Mouse (Mus musculus) intestine, embryonic 16.5 days (tissue): Measurements from ENCODE around the gene Olfr560. TPM values are rescaled to one million over a fixed set of nuclear protein-coding genes. Genes with fewer than 3 reads are reported as not detected.

Experiments used
- ATAC-seq: fragments of 200-750 bp; cut with Nextera tagmentation; 2 replicates; pipeline ENCODE4 v1.8.0; 2017; ENCODE audit warnings: moderate TSS enrichment, moderate library complexity
- H3K27ac ChIP-seq: fragments of 300-500 bp; sonication (generic); 2 replicates; pipeline ENCODE4 v1.5.1; 2014; ENCODE audit warnings: mild to moderate bottlenecking, low read length
- H3K27me3 ChIP-seq: fragments of 300-500 bp; sonication (generic); replicated peaks from 2 replicates; pipeline ENCODE4 v1.6.1; 2014; ENCODE audit warnings: low read length, control low read depth, mixed read lengths; ENCODE audit not compliant: control insufficient read depth, insufficient read depth
- H3K36me3 ChIP-seq: fragments of 300-500 bp; sonication (generic); 2 replicates; pipeline ENCODE4 v1.6.1; 2014; ENCODE audit warnings: low read length, control low read depth; ENCODE audit not compliant: control insufficient read depth, insufficient read depth
- H3K4me1 ChIP-seq: fragments of 300-500 bp; sonication (generic); 2 replicates; pipeline ENCODE4 v1.6.1; 2014; ENCODE audit warnings: low read length, control low read depth, mixed read lengths; ENCODE audit not compliant: control insufficient read depth, insufficient read depth
- H3K4me2 ChIP-seq: fragments of 300-500 bp; sonication (generic); 2 replicates; pipeline ENCODE4 v1.6.1; 2014; ENCODE audit warnings: low read depth, low read length, control low read depth
- H3K4me3 ChIP-seq: fragments of 300-500 bp; sonication (generic); 2 replicates; pipeline ENCODE4 v1.5.1; 2014; ENCODE audit warnings: mild to moderate bottlenecking, low read length
- H3K9ac ChIP-seq: fragments of 300-500 bp; sonication (generic); 2 replicates; pipeline ENCODE4 v1.6.1; 2014; ENCODE audit warnings: low read depth, low read length
- H3K9me3 ChIP-seq: fragments of 300-500 bp; sonication (generic); 2 replicates; pipeline ENCODE4 v1.6.1; 2016; ENCODE audit warnings: low read length, control low read depth; ENCODE audit not compliant: control insufficient read depth
- WGBS: fragments of 180-500 bp; shearing (Covaris S2); extraction: QIAGEN DNeasy Blood & Tissue Kit; methylation state at CpG from one replicate; pipeline ENCODE4 v1.1.7; 2014; 5-methylcytosine and 5-hydroxymethylcytosine counted together
- polyA plus RNA-seq: library from polyadenylated mRNA; unstranded; fragments of >200 nt; fragmentation: Nextera tagmentation; extraction: Ambion mirVana; gene quantifications from 2 replicates; pipeline ENCODE4 v1.2.1, GENCODE M21; 2015

Olfr560 gene
- not detected in 2 replicates for polyA plus RNA-seq

DNA sequence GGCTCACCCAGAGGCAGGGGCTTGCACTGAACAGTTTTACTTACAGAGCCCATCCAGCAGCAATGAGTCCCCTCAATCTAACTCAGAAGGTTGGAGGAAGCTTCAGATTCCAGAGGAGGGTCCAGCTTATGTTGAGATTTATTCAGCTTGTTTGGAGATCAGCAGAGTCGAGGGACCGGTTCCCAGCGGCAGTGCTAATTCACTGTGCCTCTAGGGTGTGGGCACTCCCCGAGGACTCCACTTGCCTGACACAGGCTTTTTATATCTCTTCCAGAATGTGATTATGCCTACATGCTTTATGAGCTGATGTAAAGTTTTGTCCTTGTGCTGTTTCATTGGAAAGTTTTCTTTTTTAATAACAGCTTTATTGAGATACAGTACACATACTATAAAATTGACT, at the start of gene Olfr560, which contains the start of gene Olfr78:
Gene Olfr560 (minus strand): TSS at position 101 of the 400 bp plus-strand sequence.
Gene Olfr78 (minus strand): TSS at position 206 of the 400 bp plus-strand sequence.
- Histone ChIP-seq H3K4me2 (no peak within 1 kb of the TSS), H3K9ac (no peak within 1 kb of the TSS), H3K4me3 (no peak within 1 kb of the TSS), H3K27me3 (no peaks in the 10 kb centered on the region), H3K36me3 (no peaks in the 10 kb centered on the region), H3K9me3 (no peaks in the 10 kb centered on the region), H3K27ac (no peak within 1 kb of the TSS), H3K4me1 (no peaks in the 10 kb centered on the region)
- WGBS, result 68% methylated on average over 4 of the region's 4 CpGs
- no peak for ATAC-seq

DNA sequence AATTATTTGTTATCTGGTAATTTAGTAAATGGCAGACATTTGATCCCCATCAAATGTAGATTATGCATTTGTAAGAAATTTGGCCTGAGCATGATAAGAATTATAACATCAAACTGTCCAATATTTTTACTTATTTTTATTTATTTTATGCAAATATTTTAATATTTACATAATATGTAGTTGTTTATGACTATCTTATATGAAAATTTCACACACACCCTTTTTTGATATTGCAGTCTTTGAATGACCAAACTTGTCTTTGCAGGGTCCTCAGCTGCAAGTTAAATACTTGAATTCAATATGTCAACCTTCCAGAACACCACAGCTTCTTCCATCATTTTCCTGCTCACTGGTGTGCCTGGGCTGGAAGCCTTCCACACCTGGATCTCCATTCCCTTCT, 44.0 kb upstream of the Olfr560 start, which contains the start of gene Olfr564:
Gene Olfr564 (plus strand): TSS at position 301 of the 400 bp plus-strand sequence.
- no peak within 1 kb of the TSS for H3K4me2 ChIP-seq
- no peak within 1 kb of the TSS for H3K9ac ChIP-seq
- H3K9me3 ChIP-seq, result no peaks in the 10 kb centered on the region
- no peaks in the 10 kb centered on the region for H3K27me3 ChIP-seq
- H3K4me3 ChIP-seq, result no peak within 1 kb of the TSS
- H3K27ac ChIP-seq, result no peak within 1 kb of the TSS
- H3K4me1 ChIP-seq, result no peaks in the 10 kb centered on the region
- H3K36me3 ChIP-seq, result no peaks in the 10 kb centered on the region
- ATAC-seq, result no peak

DNA sequence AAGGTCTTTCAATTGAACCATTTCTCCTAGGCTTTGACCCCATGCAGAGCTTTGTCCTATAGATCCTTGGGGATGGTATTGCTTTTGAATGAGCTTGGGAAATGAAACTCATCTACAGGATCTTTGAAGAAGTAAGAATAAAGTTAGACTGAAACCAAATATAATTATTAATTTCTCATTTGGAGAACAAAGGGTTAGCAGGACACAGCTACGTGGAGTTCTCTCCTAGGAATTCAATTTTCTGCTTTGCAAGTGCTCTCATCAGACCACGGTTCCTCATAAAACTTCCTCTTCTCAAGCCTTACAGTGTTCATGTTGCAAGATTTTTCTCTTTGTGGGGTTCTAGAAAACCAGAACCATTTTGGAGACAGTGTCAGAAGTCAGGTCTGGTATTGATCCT, 11.8 kb upstream of the Olfr560 start, which contains the start of gene Olfr561:
Gene Olfr561 (plus strand): TSS at position 301 of the 400 bp plus-strand sequence.
- Histone ChIP-seq H3K4me2 (no peak within 1 kb of the TSS), H3K4me1 (no peaks in the 10 kb centered on the region)
- 74% methylated on average over 2 of the region's 2 CpGs for WGBS

DNA sequence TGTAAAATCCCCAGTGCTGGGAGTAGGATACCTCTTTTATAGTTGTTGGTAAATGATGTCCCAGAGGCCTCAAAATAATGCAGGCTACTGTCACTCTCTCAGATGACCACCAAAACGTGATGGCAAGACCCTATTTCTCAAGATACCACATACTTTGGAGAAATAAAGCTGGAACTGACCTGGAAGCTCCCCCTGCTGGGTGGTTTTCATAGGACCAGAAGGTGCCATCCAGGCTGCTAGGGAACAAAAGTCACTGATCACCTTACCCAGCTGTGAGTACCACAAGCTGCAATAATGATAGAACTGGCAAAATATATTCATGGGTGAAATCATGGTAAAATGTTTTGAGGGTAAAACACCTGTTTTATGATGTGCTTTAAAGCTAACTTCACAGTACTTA, 7.1 kb downstream of the Olfr560 start:
- no peak overlapping the region for H3K4me3 ChIP-seq
- no peak for ATAC-seq
- no peak overlapping the region for H3K4me2 ChIP-seq
- WGBS, result 15% methylated on average over 1 of the region's 1 CpGs
- H3K27me3 ChIP-seq, result no peaks in the 10 kb centered on the region
- H3K9me3 ChIP-seq, result no peaks in the 10 kb centered on the region
- H3K36me3 ChIP-seq, result no peaks in the 10 kb centered on the region
- no peak overlapping the region for H3K9ac ChIP-seq
- H3K4me1 ChIP-seq, result no peaks in the 10 kb centered on the region
- H3K27ac ChIP-seq, result no peak overlapping the region

More for the DNA sequence above, 11.8 kb upstream of the Olfr560 start, which contains the start of gene Olfr561:
- no peak within 1 kb of the TSS for H3K27ac ChIP-seq
- no peaks in the 10 kb centered on the region for H3K9me3 ChIP-seq
- no peak within 1 kb of the TSS for H3K9ac ChIP-seq
- no peaks in the 10 kb centered on the region for H3K36me3 ChIP-seq
- H3K27me3 ChIP-seq, result no peaks in the 10 kb centered on the region
- no peak within 1 kb of the TSS for H3K4me3 ChIP-seq
- no peak for ATAC-seq

DNA sequence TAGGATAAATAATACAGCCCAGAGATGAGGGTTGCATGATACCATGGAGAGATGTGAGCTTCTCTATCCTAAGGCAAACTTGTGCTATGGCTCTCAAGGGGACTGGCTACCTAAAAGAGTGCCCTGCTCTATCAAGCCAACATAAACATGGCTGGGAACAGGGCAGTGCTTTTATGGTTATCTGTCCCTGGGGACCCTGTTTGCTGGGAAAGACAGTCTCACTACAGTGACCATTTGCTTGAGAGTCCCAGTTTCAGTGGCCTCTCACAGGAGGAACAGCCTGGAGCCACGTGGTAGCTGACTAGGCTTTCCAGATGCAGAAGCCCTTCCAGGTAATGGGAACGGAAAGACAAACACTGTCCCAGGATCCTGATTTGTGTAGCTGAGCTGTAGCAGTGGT, 21.5 kb downstream of the Olfr560 start:
- Histone ChIP-seq H3K4me1 (no peaks in the 10 kb centered on the region), H3K27ac (no peak overlapping the region), H3K4me3 (no peak overlapping the region), H3K4me2 (no peak overlapping the region), H3K36me3 (no peaks in the 10 kb centered on the region), H3K27me3 (no peaks in the 10 kb centered on the region), H3K9me3 (no peaks in the 10 kb centered on the region), H3K9ac (no peak overlapping the region)
- no peak for ATAC-seq
- 36% methylated on average over 2 of the region's 2 CpGs for WGBS

DNA sequence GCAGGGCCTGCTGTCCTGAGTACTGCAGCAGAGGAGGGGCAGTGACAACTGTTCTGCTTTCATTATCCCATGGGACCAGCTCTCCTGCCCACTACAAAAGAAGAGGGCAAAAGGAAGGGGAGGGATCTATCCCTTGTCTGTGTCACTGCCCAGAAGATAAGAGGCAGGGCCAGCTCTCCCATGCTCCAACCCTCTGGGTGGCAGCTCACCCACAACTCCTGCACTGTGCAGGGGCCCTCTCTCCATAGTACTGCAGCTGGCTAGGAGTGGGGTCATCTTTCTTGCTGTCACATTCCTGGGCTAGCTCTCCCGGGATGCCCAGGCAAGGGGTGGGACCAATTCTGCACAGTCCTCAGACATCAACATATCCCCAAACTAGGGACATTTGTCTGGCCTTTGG, 25.4 kb downstream of the Olfr560 start:
- H3K27me3 ChIP-seq, result no peaks in the 10 kb centered on the region
- H3K36me3 ChIP-seq, result no peaks in the 10 kb centered on the region
- H3K9me3 ChIP-seq, result no peaks in the 10 kb centered on the region
- 44% methylated on average over 1 of the region's 1 CpGs for WGBS
- H3K4me3 ChIP-seq, result no peak overlapping the region
- H3K4me1 ChIP-seq, result no peaks in the 10 kb centered on the region
- H3K27ac ChIP-seq, result no peak overlapping the region
- no peak for ATAC-seq
- H3K9ac ChIP-seq, result no peak overlapping the region
- no peak overlapping the region for H3K4me2 ChIP-seq

DNA sequence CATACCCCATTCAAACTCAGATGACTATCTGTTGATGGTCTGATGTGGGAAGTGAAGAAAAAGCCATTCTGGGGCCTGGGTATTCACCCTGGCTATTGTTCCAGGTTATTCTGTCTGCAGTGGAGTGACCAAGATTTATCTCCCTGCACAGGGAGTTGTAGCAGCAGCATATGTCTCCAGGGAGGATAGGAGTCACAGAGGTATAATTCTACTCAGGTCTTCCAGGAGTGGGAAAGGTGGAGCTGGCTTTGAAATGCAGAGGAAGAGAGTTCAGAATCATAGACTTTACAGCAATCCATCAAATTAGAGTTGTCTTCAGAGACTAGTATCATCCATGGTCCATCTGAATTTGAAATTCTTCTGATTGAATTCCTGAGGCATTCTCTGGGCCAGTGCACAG, 31.8 kb downstream of the Olfr560 start, which contains the start of gene Olfr559:
Gene Olfr559 (minus strand): TSS at position 101 of the 400 bp plus-strand sequence.
- no peak within 1 kb of the TSS for H3K27ac ChIP-seq
- no peaks in the 10 kb centered on the region for H3K4me1 ChIP-seq
- no peak within 1 kb of the TSS for H3K4me3 ChIP-seq
- H3K9me3 ChIP-seq, result no peaks in the 10 kb centered on the region
- H3K9ac ChIP-seq, result no peak within 1 kb of the TSS
- H3K36me3 ChIP-seq, result no peaks in the 10 kb centered on the region
- H3K27me3 ChIP-seq, result no peaks in the 10 kb centered on the region
- no peak within 1 kb of the TSS for H3K4me2 ChIP-seq
- ATAC-seq, result no peak

DNA sequence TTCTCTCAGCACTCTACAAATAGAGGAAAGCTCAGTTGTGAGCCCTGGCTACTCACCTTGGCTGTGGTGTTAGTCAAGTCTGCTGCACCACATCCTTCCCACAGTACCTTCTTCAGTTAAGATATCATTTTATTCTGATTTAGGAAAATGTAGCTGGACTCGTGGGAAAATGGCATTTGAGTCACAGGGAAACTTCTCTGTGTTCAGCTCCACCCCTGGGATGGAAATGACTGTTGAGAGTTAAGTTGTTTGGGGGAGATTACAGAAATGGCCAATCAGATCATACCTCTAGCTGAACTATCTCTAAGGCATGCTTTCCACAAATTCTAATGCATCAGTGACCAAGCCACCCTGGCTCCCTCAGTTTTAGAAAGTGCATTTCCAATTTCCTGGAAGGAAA, 40.2 kb downstream of the Olfr560 start, which contains the start of gene Olfr33:
Gene Olfr33 (minus strand): TSS at position 101 of the 400 bp plus-strand sequence.
- WGBS, result 47% methylated on average over 1 of the region's 1 CpGs
- Histone ChIP-seq H3K27ac (no peak within 1 kb of the TSS), H3K36me3 (no peaks in the 10 kb centered on the region), H3K9me3 (no peaks in the 10 kb centered on the region), H3K4me1 (no peaks in the 10 kb centered on the region), H3K4me3 (no peak within 1 kb of the TSS), H3K27me3 (no peaks in the 10 kb centered on the region), H3K4me2 (no peak within 1 kb of the TSS), H3K9ac (no peak within 1 kb of the TSS)
- no peak for ATAC-seq

DNA sequence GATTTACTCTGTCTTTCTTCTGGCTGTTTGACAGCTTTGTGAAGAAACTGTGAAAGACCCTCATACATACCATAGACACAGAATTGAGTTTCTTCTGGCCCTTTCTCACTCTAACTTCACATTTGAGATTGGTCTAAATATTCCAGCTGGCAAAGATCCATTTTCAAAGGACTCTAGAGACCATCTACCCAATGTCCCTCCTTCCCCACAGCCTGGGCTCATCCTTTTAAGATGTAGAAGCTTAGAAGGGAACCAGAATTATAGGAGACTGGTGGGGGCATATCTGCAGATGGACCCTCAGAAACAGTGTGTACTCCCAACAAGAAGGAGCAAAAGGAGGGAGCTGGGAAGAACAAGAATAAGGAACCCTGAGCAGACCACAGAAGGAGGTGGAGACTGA, 57.3 kb downstream of the Olfr560 start, which contains the start of gene Olfr558:
Gene Olfr558 (plus strand): TSS at position 301 of the 400 bp plus-strand sequence.
- no peaks in the 10 kb centered on the region for H3K27me3 ChIP-seq
- H3K9ac ChIP-seq, result no peak within 1 kb of the TSS
- no peak within 1 kb of the TSS for H3K4me3 ChIP-seq
- no peaks in the 10 kb centered on the region for H3K9me3 ChIP-seq
- ATAC-seq, result no peak
- no peaks in the 10 kb centered on the region for H3K36me3 ChIP-seq
- H3K4me2 ChIP-seq, result no peak within 1 kb of the TSS
- no peaks in the 10 kb centered on the region for H3K4me1 ChIP-seq
- no peak within 1 kb of the TSS for H3K27ac ChIP-seq
